Mouse (Mus musculus): ENCODE data around the gene Brms1.

Gene Brms1

DNA sequence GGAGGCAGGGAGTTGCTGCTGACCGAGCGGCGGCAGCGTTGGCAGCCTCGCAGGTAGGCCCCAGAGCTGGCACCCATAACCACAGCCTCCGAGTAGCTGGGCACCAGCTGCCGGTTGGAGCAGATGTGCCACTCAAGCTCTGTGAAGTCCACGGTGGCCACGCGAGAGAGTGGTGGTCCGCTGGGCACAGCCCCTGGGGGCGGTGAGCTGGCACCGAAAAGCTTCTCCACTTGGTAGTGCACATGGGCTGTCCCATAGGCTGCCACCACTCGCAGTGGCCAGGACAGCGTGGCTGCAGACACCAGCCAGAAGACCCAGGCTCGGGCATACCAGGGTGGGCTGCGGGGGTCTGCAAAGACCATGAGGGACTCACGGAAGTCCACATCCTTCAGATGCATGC, 40.9 kb downstream of the Brms1 start:
- in situ Hi-C loops (cut with MboI; ENCODE audit: low pct_unique_long_range_greater_than_20kb in 1 of 2, low sequenced_read_pairs in 2 of 2, unreplicated experiment in 1 of 2): no loop called here

DNA sequence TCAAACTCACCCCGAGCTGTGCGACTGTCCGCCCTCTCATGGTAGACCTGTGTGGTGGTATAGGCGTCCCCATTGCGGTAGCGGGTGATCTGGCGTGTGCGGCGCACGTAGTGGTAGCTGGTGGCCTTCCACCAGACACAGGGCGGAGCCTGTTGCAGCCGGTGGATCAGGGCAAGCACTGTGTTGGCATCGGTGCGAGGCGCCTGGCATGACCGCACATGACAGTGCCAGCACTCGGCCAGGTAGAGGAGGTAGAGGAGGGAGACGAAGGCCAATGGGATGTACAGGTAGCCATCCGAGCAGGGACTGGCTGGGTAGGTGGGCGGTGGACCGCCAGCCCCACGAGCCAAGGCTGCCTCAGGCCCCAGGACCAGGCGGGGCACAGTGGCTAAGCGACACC, 41.4 kb downstream of the Brms1 start:
- in situ Hi-C loops (cut with MboI; ENCODE audit: low pct_unique_long_range_greater_than_20kb in 1 of 2, low sequenced_read_pairs in 2 of 2, unreplicated experiment in 1 of 2): no loop called here

DNA sequence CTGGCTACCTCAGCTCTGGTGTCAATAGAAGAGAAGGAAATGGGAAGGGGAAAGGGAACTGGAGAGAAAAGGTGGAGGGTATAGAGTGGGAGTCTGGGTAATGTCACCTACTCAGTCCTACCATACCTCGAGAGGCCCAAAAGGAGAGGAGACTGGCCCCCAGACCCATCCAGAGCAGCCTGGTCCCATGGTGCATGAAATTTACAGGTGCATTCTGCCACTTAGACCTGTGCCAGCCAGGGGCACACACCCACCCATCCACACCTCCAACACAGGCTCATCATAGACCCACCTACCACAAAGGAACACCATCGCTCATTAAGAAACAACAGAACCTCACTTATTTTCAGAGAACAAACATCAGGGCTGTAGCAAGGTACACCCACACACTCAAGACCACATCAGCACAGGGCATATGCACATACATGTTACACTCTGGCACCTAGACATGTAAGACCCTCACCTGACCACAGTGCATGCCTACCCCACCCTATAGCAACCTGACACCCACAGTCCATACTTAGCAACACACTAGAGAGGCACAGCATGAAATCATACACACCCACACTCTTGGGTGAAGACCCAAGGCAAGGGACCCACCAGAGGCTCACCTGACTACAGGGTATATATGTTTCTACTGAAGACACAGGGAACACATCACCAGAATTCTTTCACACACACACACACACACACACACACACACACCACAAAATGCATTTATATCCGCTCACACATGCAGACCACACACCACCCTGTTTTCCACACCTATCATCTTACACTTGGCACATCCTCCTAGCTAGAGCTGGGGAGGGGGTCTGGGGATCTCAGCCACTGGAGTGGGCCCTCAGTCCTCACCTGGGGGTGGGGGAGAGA, 43.0 kb downstream of the Brms1 start:
- in situ Hi-C loops (cut with MboI; ENCODE audit: low pct_unique_long_range_greater_than_20kb in 1 of 2, low sequenced_read_pairs in 2 of 2, unreplicated experiment in 1 of 2): no loop called here

DNA sequence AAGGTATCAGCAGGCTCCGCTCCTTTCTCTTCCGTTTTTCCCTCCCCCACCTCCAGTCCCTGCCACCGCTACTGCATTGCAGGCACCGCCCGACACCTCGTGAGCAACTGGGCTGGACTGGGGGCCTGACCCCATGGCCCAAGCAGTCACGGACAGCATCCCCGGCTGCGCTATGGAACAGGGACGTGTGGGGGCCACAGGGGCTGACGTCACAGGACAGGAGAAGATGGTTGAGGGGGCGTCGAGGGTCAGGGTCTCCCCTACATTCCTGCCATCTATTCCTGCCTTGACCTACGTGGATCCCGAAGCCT, 43.6 kb downstream of the Brms1 start:
- in situ Hi-C loops (cut with MboI; ENCODE audit: low pct_unique_long_range_greater_than_20kb in 1 of 2, low sequenced_read_pairs in 2 of 2, unreplicated experiment in 1 of 2): loop anchor here in 1 of 2 experiments (5.0 kb wide), 1 partner anchor 58 kb away; no protein-coding TSS in a partner anchor

DNA sequence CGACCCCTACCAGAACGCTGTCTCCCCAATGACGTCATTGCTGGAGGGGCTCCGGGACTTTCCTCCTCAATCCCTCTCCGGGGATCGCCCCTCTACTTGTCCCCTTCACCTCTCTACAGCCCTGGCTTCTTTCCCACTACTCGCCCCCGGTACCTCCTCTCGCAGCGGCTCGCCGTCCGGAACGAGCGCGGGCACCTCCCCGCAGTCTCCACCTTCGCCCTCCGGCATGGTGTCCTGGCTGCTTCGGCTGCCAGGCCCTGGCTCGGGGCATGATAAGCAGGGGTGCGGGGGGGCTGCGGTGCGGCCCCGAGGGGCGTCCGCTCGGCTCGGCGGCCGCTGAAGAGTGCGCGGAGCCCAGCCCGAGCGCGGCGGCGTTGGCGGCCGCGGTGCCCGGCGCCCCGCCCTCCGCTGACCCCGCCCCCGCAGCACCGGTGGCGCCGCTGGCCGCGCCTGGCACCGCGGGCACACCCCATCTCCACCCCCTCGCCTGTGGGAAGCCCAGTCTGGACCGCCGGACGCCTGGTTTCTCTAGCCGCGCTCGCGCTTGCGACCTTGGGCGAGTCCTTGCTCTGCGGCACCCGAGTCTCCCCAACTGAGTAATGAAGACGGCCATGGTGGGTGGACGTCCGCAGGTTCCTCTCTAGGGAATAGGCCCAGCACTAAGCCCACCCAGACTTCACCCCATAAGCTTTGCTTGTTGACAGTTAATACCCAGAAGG, 44.1 kb downstream of the Brms1 start, which contains the start of gene Tmem151a:
TSS of gene Tmem151a (minus strand) at position 387 of the 719 bp plus-strand sequence.
- in situ Hi-C loops (cut with MboI; ENCODE audit: low pct_unique_long_range_greater_than_20kb in 1 of 2, low sequenced_read_pairs in 2 of 2, unreplicated experiment in 1 of 2): loop anchor here in 1 of 2 experiments (5.0 kb wide), 1 partner anchor 57 kb away; no protein-coding TSS in a partner anchor

DNA sequence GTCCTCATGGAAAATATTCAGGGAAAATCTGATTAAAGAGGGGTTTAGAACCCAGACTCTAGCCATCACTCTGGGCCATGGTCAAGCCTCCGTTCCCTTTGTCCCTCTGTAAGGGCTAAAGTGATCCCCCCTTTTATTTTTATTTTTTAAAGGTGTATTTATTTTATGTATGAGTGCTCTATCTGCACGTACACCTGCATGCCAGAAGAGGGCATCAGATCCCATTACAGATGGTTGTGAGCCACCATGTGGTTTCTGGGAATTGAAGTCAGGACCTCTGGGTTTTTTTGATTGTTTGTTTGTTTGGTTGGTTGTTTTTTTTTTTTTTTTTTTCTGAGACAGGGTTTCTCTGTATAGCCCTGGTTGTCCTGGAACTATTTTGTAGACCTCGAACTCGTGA, 45.4 kb downstream of the Brms1 start:
- in situ Hi-C loops (cut with MboI; ENCODE audit: low pct_unique_long_range_greater_than_20kb in 1 of 2, low sequenced_read_pairs in 2 of 2, unreplicated experiment in 1 of 2): loop anchor here in 1 of 2 experiments (5.0 kb wide), 1 partner anchor 56 kb away; no protein-coding TSS in a partner anchor

DNA sequence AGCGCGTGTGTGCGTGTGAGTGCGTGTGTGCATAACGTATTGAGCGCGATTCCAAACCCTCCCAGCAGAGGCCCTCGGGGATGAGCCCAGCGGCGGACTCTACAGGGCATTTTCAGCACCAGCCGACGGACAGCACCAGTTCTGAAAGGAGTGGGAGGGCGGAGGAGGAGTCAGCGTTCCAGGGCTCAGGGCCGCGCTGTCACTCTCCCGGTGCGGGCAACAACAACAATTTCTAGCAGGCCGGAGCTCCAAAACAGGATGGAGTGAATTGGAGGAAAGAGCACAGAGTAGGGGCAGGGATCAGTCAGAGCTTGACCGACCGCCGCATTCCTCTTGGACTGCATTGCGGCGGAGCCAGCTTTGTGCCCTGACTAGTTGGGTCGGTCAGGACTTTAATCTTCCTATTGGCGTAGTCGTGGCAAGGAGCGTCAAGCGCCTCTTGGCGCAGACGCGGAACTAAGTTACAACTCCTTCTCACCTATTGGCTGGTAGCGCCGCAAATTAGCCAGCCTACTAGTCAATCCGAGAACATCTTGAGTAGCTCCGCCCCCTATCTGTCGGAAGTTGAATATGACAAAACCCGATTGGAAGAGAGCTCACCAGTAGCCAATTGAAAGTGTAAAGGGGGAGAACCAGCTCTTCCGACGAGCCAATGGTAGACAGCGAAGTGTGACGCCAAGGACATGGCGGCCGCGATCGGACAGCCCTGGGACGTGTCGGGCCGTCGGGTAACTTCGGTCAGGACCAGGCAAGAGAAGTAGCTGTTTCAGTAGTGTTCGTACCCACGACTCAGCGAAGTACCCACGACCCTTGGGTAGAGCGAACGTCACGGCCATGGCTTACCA, 47.0 kb downstream of the Brms1 start, which contains the start of gene Yif1a:
TSS of gene Yif1a (plus strand) at position 655 of the 845 bp plus-strand sequence.
- in situ Hi-C loops (cut with MboI; ENCODE audit: low pct_unique_long_range_greater_than_20kb in 1 of 2, low sequenced_read_pairs in 2 of 2, unreplicated experiment in 1 of 2): loop anchor here in 1 of 2 experiments (5.0 kb wide), 1 partner anchor 54 kb away; no protein-coding TSS in a partner anchor

DNA sequence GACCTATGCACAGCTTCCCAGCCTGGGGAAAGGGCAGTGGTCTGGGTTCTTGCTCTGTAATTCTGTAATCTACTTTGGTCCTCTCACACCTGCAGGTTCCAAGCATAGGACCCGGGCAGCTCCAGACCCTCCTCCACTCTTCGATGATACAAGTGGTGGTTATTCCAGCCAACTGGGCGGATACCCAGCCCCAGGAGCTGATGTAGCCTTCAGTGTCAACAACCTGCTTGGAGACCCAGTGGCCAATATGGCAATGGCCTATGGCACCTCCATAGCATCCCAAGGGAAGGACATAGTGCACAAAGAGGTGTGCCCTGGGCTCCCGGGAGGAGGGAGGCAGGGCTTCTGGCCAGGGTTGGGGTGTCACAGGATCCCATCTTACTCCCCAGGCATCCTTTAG, 48.2 kb downstream of the Brms1 start:
- in situ Hi-C loops (cut with MboI; ENCODE audit: low pct_unique_long_range_greater_than_20kb in 1 of 2, low sequenced_read_pairs in 2 of 2, unreplicated experiment in 1 of 2): loop anchor here in 1 of 2 experiments (5.0 kb wide), 1 partner anchor 53 kb away; no protein-coding TSS in a partner anchor

DNA sequence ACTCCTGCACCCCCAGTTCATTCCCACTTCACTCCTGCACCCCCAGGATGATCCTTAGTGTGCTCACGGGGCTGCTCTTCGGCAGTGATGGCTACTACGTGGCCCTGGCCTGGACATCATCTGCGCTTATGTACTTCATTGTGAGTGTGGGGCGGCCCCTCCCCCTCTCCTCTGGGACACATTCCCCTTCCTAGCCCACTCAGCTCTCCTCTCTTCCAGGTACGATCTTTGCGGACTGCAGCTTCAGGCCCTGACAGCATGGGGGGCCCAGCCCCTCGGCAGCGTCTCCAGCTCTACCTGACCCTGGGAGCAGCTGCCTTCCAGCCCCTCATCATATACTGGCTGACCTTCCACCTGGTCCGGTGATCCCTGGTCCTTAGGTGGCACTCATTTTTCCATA, 50.9 kb downstream of the Brms1 start:
- in situ Hi-C loops (cut with MboI; ENCODE audit: low pct_unique_long_range_greater_than_20kb in 1 of 2, low sequenced_read_pairs in 2 of 2, unreplicated experiment in 1 of 2): loop anchor here in 1 of 2 experiments (10.0 kb wide), 1 partner anchor 53 kb away; no protein-coding TSS in a partner anchor

DNA sequence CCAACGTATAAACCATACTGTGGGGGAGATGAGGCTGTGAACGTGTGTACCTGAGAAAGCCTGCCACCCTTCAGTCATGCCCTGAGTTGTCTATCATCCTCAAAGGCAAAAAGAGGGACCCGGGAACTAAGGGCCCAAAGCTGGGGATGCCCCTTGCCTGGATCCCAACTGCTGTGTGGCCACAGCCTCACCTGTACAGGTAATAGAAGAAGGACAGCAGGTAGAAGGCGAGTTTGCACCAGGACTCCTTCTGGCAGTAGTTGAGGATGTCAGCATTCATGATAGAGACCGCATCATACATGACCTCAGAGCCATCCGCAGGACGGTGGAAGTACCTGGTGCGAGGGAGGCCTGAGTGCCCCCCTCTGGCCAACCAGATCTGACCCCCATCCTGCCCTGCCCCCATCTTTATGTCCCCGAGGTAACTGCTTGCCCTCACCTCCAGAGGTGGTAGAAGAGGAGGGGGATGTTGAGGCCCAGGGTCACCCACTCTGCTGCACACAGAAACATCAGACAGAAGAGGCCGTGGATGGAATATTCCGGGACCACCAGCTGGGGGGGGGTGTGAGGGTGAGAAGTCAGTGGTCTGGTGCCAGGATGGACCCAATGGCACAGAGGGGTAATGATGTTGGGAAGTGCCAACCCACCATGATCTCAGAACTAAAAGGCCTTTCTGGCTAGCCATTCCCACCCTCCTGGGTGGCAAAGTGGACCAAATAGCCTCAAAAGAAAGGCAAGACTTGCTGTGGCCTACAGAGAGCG, 52.5 kb downstream of the Brms1 start:
- in situ Hi-C loops (cut with MboI; ENCODE audit: low pct_unique_long_range_greater_than_20kb in 1 of 2, low sequenced_read_pairs in 2 of 2, unreplicated experiment in 1 of 2): loop anchor here in 1 of 2 experiments (10.0 kb wide), 1 partner anchor 51 kb away; no protein-coding TSS in a partner anchor

DNA sequence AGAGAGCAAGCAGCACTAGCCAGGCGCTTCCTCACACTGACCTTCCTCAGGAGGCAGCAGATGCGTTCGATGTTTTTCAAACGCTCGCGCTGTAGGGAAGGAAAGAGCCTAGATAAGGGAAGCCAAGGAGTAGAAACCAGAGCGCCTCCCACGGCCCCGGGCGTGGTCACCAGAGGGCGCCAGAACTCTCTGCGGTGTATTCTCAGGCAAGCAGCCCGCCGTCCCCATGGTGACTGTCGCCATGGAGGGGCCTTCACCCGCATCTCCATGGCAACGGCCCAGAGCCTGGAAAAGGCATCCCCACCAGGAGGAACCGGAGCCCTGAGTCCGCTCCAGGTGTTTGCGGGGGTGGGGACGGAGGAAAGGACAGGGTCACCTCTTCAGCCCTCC, 53.1 kb downstream of the Brms1 start:
- in situ Hi-C loops (cut with MboI; ENCODE audit: low pct_unique_long_range_greater_than_20kb in 1 of 2, low sequenced_read_pairs in 2 of 2, unreplicated experiment in 1 of 2): loop anchor here in 1 of 2 experiments (10.0 kb wide), 1 partner anchor 51 kb away; no protein-coding TSS in a partner anchor

DNA sequence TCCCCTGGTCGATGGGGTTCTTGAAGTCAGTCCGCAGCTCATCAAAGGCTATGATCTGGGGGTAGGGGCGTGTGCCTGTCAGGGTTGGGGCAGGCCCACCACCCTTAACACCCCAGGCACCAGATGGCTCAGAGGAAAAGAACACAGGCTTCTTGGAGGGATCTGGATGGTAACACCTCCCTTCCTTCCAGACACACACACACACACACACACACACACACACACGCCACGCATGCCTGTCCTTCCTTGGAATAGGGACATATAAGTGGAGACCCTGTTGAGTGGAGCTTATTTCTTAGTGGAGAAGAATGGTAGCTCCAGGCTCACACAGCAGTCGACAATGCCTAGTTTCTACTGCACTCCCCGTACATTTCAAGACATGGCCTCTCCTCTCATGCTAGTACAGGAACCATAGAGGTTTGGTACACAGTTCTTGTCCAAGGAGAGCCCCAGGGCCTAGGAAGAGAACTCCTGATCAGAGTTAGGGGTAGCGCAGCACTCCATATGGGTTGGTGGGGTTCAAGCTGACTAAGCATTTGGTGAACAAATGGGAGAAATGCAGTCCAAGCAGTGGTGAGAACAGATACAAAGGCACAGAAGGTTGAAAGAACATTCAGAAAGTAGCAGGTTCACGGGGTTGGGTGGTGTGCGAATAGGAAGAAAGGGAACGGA, 53.7 kb downstream of the Brms1 start:
- in situ Hi-C loops (cut with MboI; ENCODE audit: low pct_unique_long_range_greater_than_20kb in 1 of 2, low sequenced_read_pairs in 2 of 2, unreplicated experiment in 1 of 2): loop anchor here in 1 of 2 experiments (10.0 kb wide), 1 partner anchor 50 kb away; no protein-coding TSS in a partner anchor

DNA sequence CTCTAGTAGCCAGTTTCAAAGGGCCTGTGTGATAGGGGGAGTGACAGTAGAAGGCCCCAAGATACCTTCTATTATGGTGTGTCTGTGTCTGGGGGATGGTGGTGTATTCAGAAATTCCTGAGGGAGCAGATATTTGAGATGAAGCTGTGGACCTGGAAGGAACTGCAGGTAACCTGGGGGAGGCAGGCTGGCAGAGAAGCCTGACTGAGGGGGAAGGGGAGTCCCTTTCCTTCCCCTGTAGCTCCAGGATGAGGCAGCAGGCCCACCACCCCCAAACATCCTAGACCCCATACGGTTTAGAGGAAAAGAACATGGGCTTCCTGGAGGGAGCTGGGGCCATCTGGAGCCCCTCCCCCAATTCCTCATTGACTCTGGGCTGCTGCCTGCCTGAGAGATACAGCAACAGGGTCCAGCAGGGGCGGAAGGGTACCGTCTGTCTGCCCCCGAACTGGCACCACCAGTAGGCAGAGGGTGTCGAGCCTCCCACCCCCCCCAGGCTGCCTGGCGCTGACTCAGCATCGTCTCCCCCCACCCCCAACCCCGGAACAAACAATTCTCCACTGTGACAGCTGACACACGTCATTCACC, 54.8 kb downstream of the Brms1 start:
- in situ Hi-C loops (cut with MboI; ENCODE audit: low pct_unique_long_range_greater_than_20kb in 1 of 2, low sequenced_read_pairs in 2 of 2, unreplicated experiment in 1 of 2): loop anchor here in 1 of 2 experiments (10.0 kb wide), 1 partner anchor 49 kb away; no protein-coding TSS in a partner anchor

DNA sequence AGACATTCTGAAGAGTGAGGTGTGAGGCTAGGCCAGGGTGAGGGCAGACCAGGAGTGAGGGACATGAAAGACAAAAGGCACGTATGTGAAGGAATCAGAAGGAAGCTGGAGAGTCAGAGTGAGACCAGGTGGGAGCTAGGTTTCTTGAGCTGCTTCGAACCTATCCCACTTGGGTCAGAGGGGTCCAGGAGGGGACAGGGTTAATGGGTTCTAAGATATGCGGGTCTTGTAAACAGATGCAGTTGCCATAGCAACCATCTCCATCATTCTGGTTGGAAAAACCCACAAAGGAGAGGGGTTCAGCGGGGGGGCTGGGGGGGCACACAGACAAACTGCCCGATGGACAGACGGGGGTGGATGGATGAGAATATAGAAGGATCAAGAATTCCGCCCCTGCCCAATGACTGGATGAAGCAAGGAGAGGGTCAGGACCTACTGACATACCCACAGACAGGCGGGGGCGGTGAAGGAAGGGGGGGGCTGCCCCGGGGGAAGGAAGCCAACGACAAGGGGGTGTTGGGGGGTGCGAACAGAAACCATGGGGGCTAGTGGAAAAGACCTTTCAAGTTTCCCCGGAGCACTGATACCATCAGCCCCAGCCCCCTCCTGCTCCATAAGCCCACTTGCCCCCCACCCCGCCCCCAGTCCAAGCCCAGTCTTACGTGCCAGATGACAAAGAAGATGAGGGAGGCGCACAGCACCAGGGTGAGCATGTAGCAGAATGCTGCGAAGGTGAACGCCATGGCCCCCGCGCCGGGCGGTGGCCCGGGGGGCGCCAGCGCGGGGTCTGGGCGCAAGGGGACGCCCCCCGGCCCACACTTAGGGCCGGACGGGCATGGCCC, 56.6 kb downstream of the Brms1 start:
- in situ Hi-C loops (cut with MboI; ENCODE audit: low pct_unique_long_range_greater_than_20kb in 1 of 2, low sequenced_read_pairs in 2 of 2, unreplicated experiment in 1 of 2): loop anchor here in 1 of 2 experiments (10.0 kb wide), 1 partner anchor 47 kb away; no protein-coding TSS in a partner anchor

DNA sequence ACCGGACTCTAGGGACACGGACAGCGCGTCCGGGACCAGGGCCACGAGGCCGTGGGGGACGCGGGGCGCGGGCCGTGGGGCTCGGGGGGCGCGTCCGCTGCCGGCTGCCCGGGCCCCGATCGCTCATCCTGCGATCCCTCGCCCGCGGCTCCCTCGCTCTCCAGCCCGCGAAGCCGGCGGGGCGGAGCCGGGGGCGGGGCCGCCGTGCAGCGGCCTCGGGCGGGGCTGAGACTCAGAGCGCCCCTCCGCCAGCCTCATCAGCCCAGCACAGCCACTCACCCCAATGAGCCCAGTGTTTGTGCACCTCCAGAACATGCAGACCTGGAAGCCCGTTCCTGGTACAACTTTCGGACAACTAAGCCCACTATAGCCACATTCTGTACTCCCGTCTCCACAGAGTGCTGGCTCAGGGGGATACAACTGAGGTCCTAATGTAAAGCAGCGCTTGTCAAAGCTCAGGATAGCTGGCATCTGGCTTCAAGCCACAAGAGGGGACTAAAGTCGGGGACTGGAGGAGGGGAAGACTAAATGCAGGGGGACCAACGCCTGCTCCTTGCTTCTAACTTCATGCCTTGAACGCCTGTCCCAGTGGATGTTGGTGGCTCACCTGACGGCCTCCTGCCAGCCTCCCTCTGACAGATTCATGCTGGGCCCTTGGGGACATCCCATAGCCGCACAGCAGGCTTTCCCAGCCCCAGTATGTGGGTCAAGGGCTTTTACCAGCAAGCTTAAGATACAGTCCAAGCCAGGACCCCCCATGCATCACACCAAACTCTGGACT, 57.4 kb downstream of the Brms1 start, which contains the start of gene Cnih2:
TSS of gene Cnih2 (minus strand) at position 159 of the 781 bp plus-strand sequence.
- in situ Hi-C loops (cut with MboI; ENCODE audit: low pct_unique_long_range_greater_than_20kb in 1 of 2, low sequenced_read_pairs in 2 of 2, unreplicated experiment in 1 of 2): loop anchor here in 1 of 2 experiments (10.0 kb wide), 1 partner anchor 46 kb away; no protein-coding TSS in a partner anchor
